Comparison of ENCODE assay signal across 19 mouse cellular contexts in genomic region chr3:76593148-76593547, GRCm38 (mm10).
A peak's percentile ranks its signal among the peaks of the same experiment; 100 is the strongest.
DNase-seq lines count a peak whose midpoint lies in the region; ATAC-seq lines count a peak whose summit lies in the region.
"Had no signal": no experiment of that assay in that cellular context is flagged by ENCODE, and none has a peak within 500 bp of the region (broad histone marks: within the 10 kb centered on the region; RNA-seq: fewer than 3 reads in every experiment).

No protein-coding gene starts in this region.

- H3K4me2 ChIP-seq in hindbrain, embryonic 14.5 days (replicated peaks), result no peak overlapping the region
- no peak overlapping the region for H3K4me2 ChIP-seq in hindbrain, embryonic 12.5 days (replicated peaks)
- H3K4me2 ChIP-seq in hindbrain, embryonic 16.5 days (ENCODE audit: low read length), result no peak overlapping the region
- H3K4me2 ChIP-seq: heart, embryonic 12.5 days; intestine, embryonic 15.5 days; limb, embryonic 15.5 days had no signal

- 71% methylated on average over 4 of the region's 4 CpGs for WGBS in hindbrain, embryonic 14.5 days
- WGBS in hindbrain, embryonic 12.5 days, result 79% methylated on average over 4 of the region's 4 CpGs
- 60% methylated on average over 4 of the region's 4 CpGs for WGBS in hindbrain, embryonic 16.5 days

- no peaks in the 10 kb centered on the region for H3K9me3 ChIP-seq in hindbrain, embryonic 14.5 days (ENCODE audit: control insufficient read depth, low read length)
- no peaks in the 10 kb centered on the region for H3K9me3 ChIP-seq in hindbrain, embryonic 12.5 days (replicated peaks)
- H3K9me3 ChIP-seq in hindbrain, embryonic 16.5 days (ENCODE audit: control insufficient read depth, low read length), result no peaks in the 10 kb centered on the region
- H3K9me3 ChIP-seq: heart, embryonic 12.5 days; intestine, embryonic 15.5 days; limb, embryonic 15.5 days; midbrain, embryonic 10.5 days had no signal

- no peaks in the 10 kb centered on the region; the same call in 1 of the 2 replicates for H3K4me1 ChIP-seq in hindbrain, embryonic 14.5 days (replicated peaks; ENCODE audit: control insufficient read depth, insufficient read depth, low read length)
- H3K4me1 ChIP-seq in hindbrain, embryonic 12.5 days, result no peaks in the 10 kb centered on the region
- H3K4me1 ChIP-seq in hindbrain, embryonic 16.5 days (ENCODE audit: control insufficient read depth, insufficient read depth, low read depth, low read length), result no peaks in the 10 kb centered on the region
- H3K4me1 ChIP-seq: heart, embryonic 12.5 days; intestine, embryonic 15.5 days; limb, embryonic 15.5 days; midbrain, embryonic 10.5 days had no signal

- peak; percentile 8 to 16 for DNase-seq in cerebellum, adult 18-20 months
- no peak for DNase-seq in cerebellum, postnatal 25 days
- DNase-seq in hindbrain, embryonic 14.5 days (ENCODE audit: low spot score), result peak; percentile 32
- peak; percentile 2 for DNase-seq in Muller cell, postnatal 12 days (ENCODE audit: inconsistent ontology term)
- no peak for DNase-seq in B cell, adult 2 months
- DNase-seq: adrenal gland, adult 2 months; layer of hippocampus, postnatal 36 days; liver, postnatal 0 days; lung, postnatal 36 days; right cerebral cortex, postnatal 25 days; thymus, postnatal 14 days had no signal

- H3K4me3 ChIP-seq in hindbrain, embryonic 14.5 days (replicated peaks; ENCODE audit: low read length), result no peak overlapping the region
- no peak overlapping the region for H3K4me3 ChIP-seq in hindbrain, embryonic 12.5 days
- H3K4me3 ChIP-seq in hindbrain, embryonic 16.5 days (ENCODE audit: low read length), result no peak overlapping the region
- H3K4me3 ChIP-seq: heart, embryonic 12.5 days; intestine, embryonic 15.5 days; limb, embryonic 15.5 days; midbrain, embryonic 10.5 days had no signal

- H3K9ac ChIP-seq in hindbrain, embryonic 14.5 days, result no peak overlapping the region
- no peak overlapping the region for H3K9ac ChIP-seq in hindbrain, embryonic 12.5 days
- no peak overlapping the region for H3K9ac ChIP-seq in hindbrain, embryonic 16.5 days (ENCODE audit: low read depth, low read length)
- H3K9ac ChIP-seq: heart, embryonic 12.5 days; intestine, embryonic 15.5 days; limb, embryonic 15.5 days; liver, postnatal 0 days had no signal

- H3K27ac ChIP-seq in hindbrain, embryonic 14.5 days, result no peak overlapping the region
- H3K27ac ChIP-seq in hindbrain, embryonic 12.5 days, result no peak overlapping the region
- H3K27ac ChIP-seq in hindbrain, embryonic 16.5 days (ENCODE audit: low read depth, low read length), result no peak overlapping the region
- H3K27ac ChIP-seq: intestine, embryonic 15.5 days; limb, embryonic 15.5 days; midbrain, embryonic 10.5 days had no signal

- H3K27me3 ChIP-seq in hindbrain, embryonic 14.5 days (ENCODE audit: control insufficient read depth, insufficient read depth, low read length), result no peaks in the 10 kb centered on the region
- no peaks in the 10 kb centered on the region for H3K27me3 ChIP-seq in hindbrain, embryonic 12.5 days
- H3K27me3 ChIP-seq in hindbrain, embryonic 16.5 days (replicated peaks; ENCODE audit: control insufficient read depth, insufficient read depth, low read length), result no peaks in the 10 kb centered on the region
- H3K27me3 ChIP-seq: CH12.LX; heart, embryonic 12.5 days; intestine, embryonic 15.5 days; limb, embryonic 15.5 days had no signal

- ATAC-seq in hindbrain, embryonic 14.5 days (ENCODE audit: low FRiP score), result peak; percentile 65
- no peak for ATAC-seq in hindbrain, embryonic 12.5 days (ENCODE audit: low FRiP score)
- ATAC-seq in hindbrain, embryonic 16.5 days, result peak; percentile 50; the same call in 1 of the 2 replicates
- no peak for ATAC-seq in megakaryocyte progenitor cell, adult 5-6 weeks (replicated peaks; ENCODE audit: poor library complexity)
- ATAC-seq: intestine, embryonic 15.5 days; liver, postnatal 0 days had no signal

- H3K36me3 ChIP-seq in hindbrain, embryonic 14.5 days (replicated peaks; ENCODE audit: control insufficient read depth, insufficient read depth), result no peaks in the 10 kb centered on the region
- no peaks in the 10 kb centered on the region for H3K36me3 ChIP-seq in hindbrain, embryonic 12.5 days
- no peaks in the 10 kb centered on the region for H3K36me3 ChIP-seq in hindbrain, embryonic 16.5 days (ENCODE audit: control insufficient read depth, insufficient read depth, low read length)
- H3K36me3 ChIP-seq: heart, embryonic 12.5 days; intestine, embryonic 15.5 days; limb, embryonic 15.5 days; midbrain, embryonic 10.5 days had no signal

Comparison
In these comparisons a context has a peak if more than half of its experiments do, and no peak if none do; other contexts are left out.
1. DNase-seq: peak in cerebellum, adult 18-20 months (2 of 2), hindbrain, embryonic 14.5 days (single experiment) and Muller cell, postnatal 12 days (single experiment); none in cerebellum, postnatal 25 days (0 of 2) and B cell, adult 2 months (0 of 2).
2. ATAC-seq: peak in hindbrain, embryonic 14.5 days (single experiment) and hindbrain, embryonic 16.5 days (single experiment); none in hindbrain, embryonic 12.5 days (single experiment) and megakaryocyte progenitor cell, adult 5-6 weeks (single experiment).